Mouse (Mus musculus) liver, adult (tissue): ENCODE measurements at regions not wholly inside any gene's neighbourhood (a gene's known extent, or its start where the extent isn't known, plus 50 kb on each side); places are given as distances from the start of the nearest gene placed in this dataset.

Experiments
- GATA4 ChIP-seq: IDR thresholded peaks from 2 replicates; pipeline ENCODE4 v1.6.1; 2014; ENCODE audit warnings: mild to moderate bottlenecking, low read length; ENCODE audit not compliant: insufficient replicate concordance

GRCm38 (mm10) chr2:103848923-103849700 is 51.7 kb upstream of the Caprin1 start:
- TF ChIP-seq GATA4, result no peak

- TF ChIP-seq GATA4, result peak; percentile 77
Observed at GRCm38 (mm10) chr2:103849766-103850530, 52.5 kb upstream of the Caprin1 start.

- TF ChIP-seq GATA4, result no peak
Observed at GRCm38 (mm10) chr2:103850531-103850816, 53.0 kb upstream of the Caprin1 start.

- peak; percentile 70; the same call in 1 of the 2 replicates for TF ChIP-seq GATA4
Observed at GRCm38 (mm10) chr2:103851171-103851570, 53.7 kb upstream of the Caprin1 start.

- no peak for TF ChIP-seq GATA4
Observed at GRCm38 (mm10) chr2:103861226-103861625, 63.8 kb upstream of the Caprin1 start.

- TF ChIP-seq GATA4, result no peak
Observed at GRCm38 (mm10) chr2:103864254-103864653, 66.8 kb upstream of the Caprin1 start.

- TF ChIP-seq GATA4, result no peak
Observed at GRCm38 (mm10) chr2:103865319-103866171, 68.1 kb upstream of the Caprin1 start.

GRCm38 (mm10) chr2:103867241-103867957 is 70.0 kb upstream of the Caprin1 start:
- no peak for TF ChIP-seq GATA4

GRCm38 (mm10) chr2:103867958-103868330 is 70.5 kb upstream of the Caprin1 start:
- no peak for TF ChIP-seq GATA4

GRCm38 (mm10) chr2:103868655-103869054 is 71.2 kb upstream of the Caprin1 start:
- no peak for TF ChIP-seq GATA4

- TF ChIP-seq GATA4, result no peak
Observed at GRCm38 (mm10) chr2:103871522-103872276, 74.2 kb upstream of the Caprin1 start.

- TF ChIP-seq GATA4, result no peak
Observed at GRCm38 (mm10) chr2:103872277-103872636, 74.8 kb upstream of the Caprin1 start.

- no peak for TF ChIP-seq GATA4
Observed at GRCm38 (mm10) chr2:103873381-103873780, 75.9 kb upstream of the Caprin1 start.

GRCm38 (mm10) chr2:103874466-103874865 is 77.0 kb upstream of the Caprin1 start:
- no peak for TF ChIP-seq GATA4
